Mouse (Mus musculus) C2C12 (cell line): ENCODE measurements around the gene Agap1. TPM values are rescaled to one million over a fixed set of nuclear protein-coding genes. Genes with fewer than 3 reads are reported as not detected.

ENCODE experiments used
- H3K27me3 ChIP-seq: one replicate; pipeline ENCODE4 v1.6.1; 2011; ENCODE audit not compliant: control insufficient read depth, insufficient read depth, insufficient read length
- H3K36me3 ChIP-seq: one replicate; pipeline ENCODE4 v1.6.1; 2011; ENCODE audit not compliant: control insufficient read depth, insufficient read depth
- H3K4me3 ChIP-seq: one replicate; pipeline ENCODE4 v1.5.1; 2011; ENCODE audit warnings: mild to moderate bottlenecking, control low read depth; ENCODE audit not compliant: poor library complexity, insufficient read depth, severe bottlenecking
- H3K79me2 ChIP-seq: one replicate; pipeline ENCODE4 v1.6.1; 2011; ENCODE audit not compliant: control insufficient read depth, insufficient read depth
- H3K79me3 ChIP-seq: one replicate; pipeline ENCODE4 v1.6.1; 2011; ENCODE audit warnings: low read depth, control low read depth
- H3ac ChIP-seq: one replicate; pipeline ENCODE3; 2011; ENCODE audit warnings: low read depth; ENCODE audit not compliant: control insufficient read depth, insufficient read length
- CEBPB ChIP-seq: IDR thresholded peaks from one replicate; pipeline ENCODE4 v1.6.1; 2011; ENCODE audit warnings: low read depth, mild to moderate bottlenecking, control low read depth, moderate library complexity
- CTCF ChIP-seq: IDR thresholded peaks from one replicate; pipeline ENCODE4 v1.5.1; 2011; ENCODE audit not compliant: control insufficient read depth, insufficient read depth, insufficient read length
- FOSL1 ChIP-seq: IDR thresholded peaks from one replicate; pipeline ENCODE4 v1.8.0; 2011; ENCODE audit warnings: mild to moderate bottlenecking, low read length; ENCODE audit not compliant: poor library complexity, insufficient read depth, severe bottlenecking
- MAX ChIP-seq: IDR thresholded peaks from one replicate; pipeline ENCODE4 v1.6.1; 2011; ENCODE audit warnings: mild to moderate bottlenecking, control low read depth
- MYOD1 ChIP-seq: IDR thresholded peaks from one replicate; pipeline ENCODE4 v1.6.1; 2011; ENCODE audit warnings: low read depth; ENCODE audit not compliant: control insufficient read depth, insufficient read length
- MYOG ChIP-seq: IDR thresholded peaks from one replicate; pipeline ENCODE4 v1.6.1; 2011; ENCODE audit not compliant: control insufficient read depth, insufficient read length; ENCODE audit errors: extremely low read depth
- USF1 ChIP-seq: IDR thresholded peaks from one replicate; pipeline ENCODE4 v1.6.1; 2011; ENCODE audit warnings: low read depth, mild to moderate bottlenecking, control low read depth, moderate library complexity
- polyA plus RNA-seq: library from polyadenylated mRNA; unstranded; fragments of >200 nt; fragmentation: generic; extraction: Trizol; gene quantifications from one replicate; pipeline ENCODE4 v1.2.1, GENCODE M21; 2012; ENCODE audit warnings: missing spikeins

Gene Agap1
- polyA plus RNA-seq, 1 experiment: 14.0 TPM

DNA sequence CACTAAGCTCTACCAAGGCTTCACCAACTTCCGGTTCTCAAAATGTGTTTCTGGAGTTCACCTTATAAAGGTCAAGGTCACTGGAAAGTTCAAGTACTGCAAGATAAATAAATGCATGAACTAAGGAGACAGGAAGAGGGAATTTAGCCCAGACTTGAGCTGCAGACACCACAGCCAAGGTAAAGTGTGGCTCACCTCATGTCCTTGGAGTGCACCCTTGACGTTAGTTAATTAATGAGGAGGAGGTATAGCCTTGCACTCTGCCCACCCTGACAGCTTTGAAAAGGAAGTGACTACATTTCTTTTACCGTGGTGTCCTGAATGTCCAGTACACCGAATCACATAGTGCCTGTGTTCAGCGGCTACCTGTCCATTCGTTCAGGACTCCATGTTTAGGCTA lies 15.3 kb upstream of the Agap1 start:
- no peak overlapping the region for H3K4me3 ChIP-seq
- TF ChIP-seq USF1 (no peak), FOSL1 (no peak), MYOD1 (no peak), MYOG (no peak), CEBPB (no peak), MAX (no peak)
- peaks cover 9% of the 10 kb centered on the region for H3K27me3 ChIP-seq
- H3ac ChIP-seq: no peak overlapping the region
- H3K79me3 ChIP-seq: no peaks in the 10 kb centered on the region
- no peaks in the 10 kb centered on the region for H3K36me3 ChIP-seq
- H3K79me2 ChIP-seq: no peaks in the 10 kb centered on the region

DNA sequence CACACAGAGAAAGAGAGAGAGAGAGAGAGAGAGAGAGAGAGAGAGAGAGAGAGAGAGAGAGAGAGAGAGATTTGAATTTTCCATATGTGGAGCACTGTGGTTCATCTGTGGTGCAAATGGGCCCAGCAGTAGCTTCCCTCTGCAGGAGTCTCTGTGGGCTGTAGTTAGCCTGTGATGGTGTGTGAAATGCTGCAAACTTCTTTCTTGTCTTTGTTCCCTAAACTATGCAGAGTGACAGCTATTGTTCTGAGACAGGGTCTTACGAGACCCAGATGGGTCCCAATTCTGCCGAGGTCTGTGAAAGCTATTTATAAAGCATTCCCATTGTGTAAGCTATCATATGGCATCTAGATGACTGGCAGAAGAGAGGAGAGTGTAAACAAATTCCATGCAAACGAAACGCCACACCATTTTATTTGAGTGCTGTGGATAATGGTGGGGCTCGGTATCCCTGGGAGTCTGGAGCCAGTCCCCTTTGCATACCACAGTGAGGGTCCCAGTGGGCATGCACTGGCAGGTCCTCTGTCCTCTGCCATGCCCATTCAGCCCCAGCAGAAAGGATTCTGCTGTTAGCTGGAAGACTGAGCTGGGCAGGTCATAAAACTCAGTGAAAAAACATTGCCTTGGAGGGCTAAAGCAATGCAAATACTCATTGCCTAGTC lies 13.2 kb upstream of the Agap1 start:
- Histone ChIP-seq H3K27me3 (peaks cover 9% of the 10 kb centered on the region), H3K79me3 (no peaks in the 10 kb centered on the region), H3K36me3 (no peaks in the 10 kb centered on the region), H3ac (no peak overlapping the region), H3K79me2 (no peaks in the 10 kb centered on the region), H3K4me3 (no peak overlapping the region)
- TF ChIP-seq MYOD1 (no peak), CTCF (no peak), MYOG (no peak), CEBPB (no peak), USF1 (no peak)

DNA sequence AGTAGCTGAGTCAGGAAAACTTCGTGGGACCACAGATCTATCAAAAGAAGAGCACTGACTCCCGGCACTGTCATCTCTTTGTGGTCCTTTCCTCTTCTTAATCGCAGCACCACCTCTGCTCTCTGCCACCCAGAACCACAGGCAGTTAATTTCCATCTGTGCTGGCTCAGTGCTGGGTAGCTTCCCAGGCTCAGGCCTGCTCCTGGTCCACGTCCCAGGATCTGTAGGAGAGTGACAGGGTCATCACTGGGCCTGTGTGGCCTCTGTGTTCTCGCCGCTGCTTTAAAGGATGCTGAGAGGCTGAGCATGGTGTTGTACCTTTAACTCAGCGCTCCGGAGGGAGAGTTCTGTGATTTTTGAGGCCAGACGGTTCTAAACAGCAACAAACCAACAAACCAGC lies 11.1 kb upstream of the Agap1 start:
- no peaks in the 10 kb centered on the region for H3K36me3 ChIP-seq
- H3K4me3 ChIP-seq: no peak overlapping the region
- no peak overlapping the region for H3ac ChIP-seq
- no peaks in the 10 kb centered on the region for H3K79me2 ChIP-seq
- H3K27me3 ChIP-seq: peaks cover 13% of the 10 kb centered on the region
- TF ChIP-seq FOSL1: no peak
- no peak for TF ChIP-seq MYOD1
- TF ChIP-seq MAX: no peak
- TF ChIP-seq MYOG: no peak
- no peak for TF ChIP-seq CTCF
- TF ChIP-seq USF1: no peak
- no peaks in the 10 kb centered on the region for H3K79me3 ChIP-seq

DNA sequence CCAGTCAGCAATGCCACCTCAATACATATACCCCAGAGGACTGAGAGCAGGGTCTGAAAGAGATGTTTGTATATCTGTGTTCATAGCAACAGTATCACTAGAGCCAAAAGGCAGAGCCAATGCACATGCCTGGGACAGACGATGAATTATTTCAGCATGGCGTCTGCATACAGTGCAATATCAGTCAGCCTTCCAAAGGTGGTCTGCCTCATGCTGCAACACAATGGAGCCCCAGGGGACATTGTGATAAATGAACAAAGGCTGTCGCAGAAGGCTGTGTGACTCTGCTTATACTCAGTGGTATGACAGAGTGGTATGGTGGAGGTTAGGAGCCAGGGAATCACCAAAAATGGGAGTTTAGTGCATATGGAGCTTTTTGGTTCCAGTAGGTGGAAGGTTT lies 10.6 kb upstream of the Agap1 start:
- Histone ChIP-seq H3K36me3 (no peaks in the 10 kb centered on the region), H3K4me3 (no peak overlapping the region), H3K79me3 (no peaks in the 10 kb centered on the region), H3K27me3 (peaks cover 13% of the 10 kb centered on the region), H3K79me2 (no peaks in the 10 kb centered on the region), H3ac (no peak overlapping the region)
- no peak for TF ChIP-seq MYOG
- TF ChIP-seq CEBPB: no peak
- TF ChIP-seq MYOD1: no peak
- TF ChIP-seq MAX: no peak
- TF ChIP-seq USF1: no peak
- no peak for TF ChIP-seq FOSL1
- TF ChIP-seq CTCF: no peak

DNA sequence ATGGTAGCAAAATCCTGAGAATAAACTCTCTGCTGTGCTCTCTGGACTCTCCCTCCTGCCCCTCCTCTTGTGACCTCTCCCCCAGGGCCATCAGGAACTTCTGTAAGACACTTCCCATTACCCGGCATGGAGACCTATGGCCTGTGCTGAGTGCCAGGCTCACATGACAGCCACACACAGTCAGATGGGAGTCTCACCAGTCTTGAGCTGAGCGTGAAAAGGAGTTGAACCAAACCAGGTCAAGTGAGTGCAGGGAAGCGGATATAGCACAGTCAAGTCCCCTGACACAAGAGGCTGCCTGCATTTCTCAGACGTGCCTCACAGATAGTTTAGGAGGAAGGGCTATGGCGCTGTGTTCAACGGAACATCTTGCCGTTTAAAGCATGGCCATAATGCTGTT lies 4.5 kb upstream of the Agap1 start:
- Histone ChIP-seq H3K79me2 (no peaks in the 10 kb centered on the region), H3K36me3 (no peaks in the 10 kb centered on the region), H3K27me3 (peaks cover 4% of the 10 kb centered on the region), H3K4me3 (no peak overlapping the region), H3ac (no peak overlapping the region), H3K79me3 (no peaks in the 10 kb centered on the region)
- TF ChIP-seq MAX: no peak

DNA sequence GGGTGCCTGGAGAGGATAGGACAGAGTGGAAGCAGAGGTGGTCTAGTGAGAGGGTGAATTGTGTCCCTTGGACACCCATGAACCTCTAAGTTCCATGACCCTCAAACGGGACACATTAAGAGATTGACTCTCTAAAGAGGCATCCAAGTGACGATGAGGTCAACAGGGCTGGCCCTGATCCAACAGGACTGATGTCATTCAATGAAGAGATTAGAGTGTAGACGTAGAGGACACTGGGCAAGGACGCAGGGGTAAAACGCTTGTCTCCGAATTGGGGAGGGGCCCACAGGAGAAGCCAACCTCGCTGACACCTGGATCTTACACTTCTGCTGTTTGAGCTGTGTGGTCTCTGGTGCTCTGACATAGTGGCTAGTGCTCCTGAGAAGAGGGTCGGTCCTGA lies 2.5 kb upstream of the Agap1 start:
- H3K4me3 ChIP-seq: no peak overlapping the region
- H3ac ChIP-seq: no peak overlapping the region
- no peak for TF ChIP-seq CEBPB
- no peak for TF ChIP-seq MAX
- TF ChIP-seq FOSL1: no peak
- TF ChIP-seq USF1: no peak
- TF ChIP-seq MYOG: no peak
- no peak for TF ChIP-seq MYOD1
- TF ChIP-seq CTCF: no peak
- H3K79me3 ChIP-seq: peaks cover 9% of the 10 kb centered on the region
- H3K79me2 ChIP-seq: peaks cover 18% of the 10 kb centered on the region
- no peaks in the 10 kb centered on the region for H3K36me3 ChIP-seq
- H3K27me3 ChIP-seq: no peaks in the 10 kb centered on the region
